Mouse (Mus musculus): ENCODE data around the gene Crip2.

Gene Crip2

GRCm38 (mm10) chr12:113132567-113132966, 7.5 kb upstream of the Crip2 start:
- peak; percentile 100 for DNase-seq

DNA sequence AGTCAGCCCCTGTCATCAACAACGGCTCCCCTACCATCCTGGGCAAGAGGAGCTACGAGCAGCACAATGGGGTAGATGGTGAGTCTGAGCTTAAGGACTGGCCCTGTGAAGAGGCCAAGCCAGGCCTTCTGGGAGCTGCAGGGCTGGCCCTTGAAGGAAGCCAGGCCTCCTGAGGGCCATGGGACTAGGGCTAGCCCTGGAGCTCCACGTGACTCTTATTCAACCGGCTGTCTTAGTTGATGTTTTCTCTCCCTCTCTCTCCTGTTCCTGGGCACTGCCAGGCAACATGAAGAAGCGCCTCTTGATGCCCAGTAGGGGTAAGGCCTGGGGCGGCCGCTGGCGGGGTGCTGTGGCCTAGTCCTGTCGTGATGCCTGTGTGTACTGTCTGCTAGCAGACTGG, 6.8 kb upstream of the Crip2 start:
- DNase-seq = peak; percentile 97

DNA sequence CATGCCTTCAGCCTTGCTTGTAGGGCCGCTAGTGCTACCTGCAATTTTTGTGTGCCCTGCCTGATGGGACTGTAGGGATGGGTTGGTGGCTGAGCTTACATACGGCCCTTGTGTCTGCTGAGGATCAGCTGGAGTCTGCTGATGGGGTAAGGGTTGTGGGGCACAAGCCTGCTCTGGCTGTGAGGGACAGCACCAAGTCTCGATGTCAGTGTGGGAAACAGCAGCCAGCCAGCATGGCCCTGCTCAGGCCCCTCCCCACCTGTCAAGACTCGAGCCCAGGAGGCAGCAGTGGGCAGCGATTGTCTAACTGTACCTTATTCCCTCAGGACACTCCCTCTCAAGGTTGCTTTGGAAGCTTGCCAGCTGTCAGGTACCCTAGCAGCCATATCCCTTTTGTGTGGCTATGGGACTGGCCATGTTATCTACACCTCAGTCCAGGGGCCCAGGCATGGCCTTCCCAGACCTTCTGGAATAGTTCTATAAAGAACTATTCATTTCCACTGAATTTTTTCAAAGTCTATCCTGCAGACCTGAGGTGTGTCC, 6.1 kb upstream of the Crip2 start:
- DNase-seq = peak; percentile 94

GRCm38 (mm10) chr12:113134502-113134901, 5.5 kb upstream of the Crip2 start:
- DNase-seq = peak; percentile 91

DNA sequence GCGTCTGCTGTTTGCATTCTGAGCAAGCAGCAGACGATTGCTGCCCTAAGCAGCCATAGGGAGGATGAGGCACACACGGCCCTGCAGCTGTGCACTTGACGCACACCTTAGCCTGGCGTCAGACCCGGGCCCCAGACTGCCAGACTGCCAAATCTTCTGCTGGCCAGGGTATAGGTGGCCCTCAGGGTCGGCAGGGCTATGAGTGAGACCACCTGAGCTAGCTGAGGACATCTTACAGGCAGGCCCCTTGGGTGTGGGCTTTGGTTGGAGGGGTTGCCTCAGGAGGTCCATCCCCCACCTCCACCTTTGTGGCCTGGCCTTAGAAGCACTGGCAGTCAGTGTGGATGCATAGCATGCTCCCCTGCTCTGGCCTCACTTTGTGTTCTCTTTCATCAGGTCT, 4.6 kb upstream of the Crip2 start:
- peak; percentile 92 for DNase-seq

DNA sequence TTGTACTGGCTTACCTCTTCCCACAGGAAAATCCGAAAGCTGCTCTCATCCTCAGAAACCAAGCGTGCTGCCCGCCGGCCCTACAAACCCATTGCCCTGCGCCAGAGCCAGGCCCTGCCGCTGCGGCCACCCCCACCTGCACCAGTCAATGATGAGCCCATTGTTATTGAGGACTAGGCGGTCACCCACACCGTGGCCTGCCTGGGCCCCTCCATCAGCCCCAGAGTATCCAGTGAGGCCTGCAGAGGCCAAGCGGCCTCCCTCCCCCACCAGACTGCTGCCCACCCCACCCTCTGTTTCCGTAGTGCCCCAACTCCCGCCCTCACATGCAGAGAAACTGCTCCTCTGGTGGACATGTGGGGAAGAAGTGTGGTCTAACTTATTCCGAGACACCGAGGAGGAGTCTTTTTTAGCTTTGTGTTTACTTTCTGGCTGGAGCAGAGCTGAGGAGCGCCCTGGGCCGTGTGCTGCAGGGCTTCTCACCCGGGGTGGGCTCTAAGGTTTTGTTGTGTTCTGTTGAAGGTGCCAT, 3.5 kb upstream of the Crip2 start:
- DNase-seq = peak; percentile 92

DNA sequence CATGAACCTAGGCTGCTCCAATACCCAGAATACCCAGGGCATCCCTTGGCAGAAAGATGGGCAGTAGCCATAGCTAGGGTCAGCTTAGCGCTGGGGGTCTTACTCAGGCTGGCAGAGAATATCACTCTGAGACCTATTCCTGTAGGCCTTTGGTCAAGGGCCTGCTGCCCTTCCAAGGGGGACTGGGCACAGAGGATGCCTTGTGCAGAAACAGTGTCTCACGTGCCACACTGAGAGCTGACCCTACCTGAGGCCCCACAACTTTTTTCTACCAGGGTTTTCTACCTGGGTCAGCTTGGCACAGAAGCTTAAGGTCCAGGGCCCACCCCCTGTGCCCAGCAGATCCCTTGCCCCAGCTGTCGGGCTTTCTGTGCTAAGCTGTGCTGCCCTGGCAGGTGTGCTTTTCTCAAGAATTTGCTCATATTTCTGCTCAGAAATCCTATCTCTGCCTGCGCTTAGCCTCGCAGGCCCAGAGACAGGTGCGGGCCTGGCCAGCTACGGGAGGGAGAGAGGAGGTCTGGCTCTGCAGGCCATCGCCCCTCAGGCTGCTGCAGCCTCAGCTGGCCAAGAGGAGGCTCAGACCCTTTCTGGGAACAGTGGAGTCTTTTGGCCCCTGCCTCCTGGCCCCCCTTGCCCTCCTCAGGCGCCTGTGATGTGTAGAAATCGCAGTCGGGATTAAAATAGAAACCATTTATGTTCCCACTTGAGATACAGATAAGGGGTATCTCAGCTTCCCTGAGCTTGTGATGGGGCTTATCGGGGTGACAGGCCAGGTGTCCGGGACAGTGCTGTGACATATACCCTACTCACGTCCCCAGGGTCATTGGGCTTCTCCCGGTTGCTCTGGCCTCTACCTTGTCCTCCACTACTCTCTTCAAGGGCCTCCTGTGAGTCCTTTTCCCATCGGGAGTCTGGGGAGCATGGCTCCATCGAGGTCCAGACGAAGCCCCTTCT, 2.5 kb upstream of the Crip2 start:
- peak; percentile 98 for DNase-seq

GRCm38 (mm10) chr12:113138291-113138690, 1.7 kb upstream of the Crip2 start:
- DNase-seq = peak; percentile 91

DNA sequence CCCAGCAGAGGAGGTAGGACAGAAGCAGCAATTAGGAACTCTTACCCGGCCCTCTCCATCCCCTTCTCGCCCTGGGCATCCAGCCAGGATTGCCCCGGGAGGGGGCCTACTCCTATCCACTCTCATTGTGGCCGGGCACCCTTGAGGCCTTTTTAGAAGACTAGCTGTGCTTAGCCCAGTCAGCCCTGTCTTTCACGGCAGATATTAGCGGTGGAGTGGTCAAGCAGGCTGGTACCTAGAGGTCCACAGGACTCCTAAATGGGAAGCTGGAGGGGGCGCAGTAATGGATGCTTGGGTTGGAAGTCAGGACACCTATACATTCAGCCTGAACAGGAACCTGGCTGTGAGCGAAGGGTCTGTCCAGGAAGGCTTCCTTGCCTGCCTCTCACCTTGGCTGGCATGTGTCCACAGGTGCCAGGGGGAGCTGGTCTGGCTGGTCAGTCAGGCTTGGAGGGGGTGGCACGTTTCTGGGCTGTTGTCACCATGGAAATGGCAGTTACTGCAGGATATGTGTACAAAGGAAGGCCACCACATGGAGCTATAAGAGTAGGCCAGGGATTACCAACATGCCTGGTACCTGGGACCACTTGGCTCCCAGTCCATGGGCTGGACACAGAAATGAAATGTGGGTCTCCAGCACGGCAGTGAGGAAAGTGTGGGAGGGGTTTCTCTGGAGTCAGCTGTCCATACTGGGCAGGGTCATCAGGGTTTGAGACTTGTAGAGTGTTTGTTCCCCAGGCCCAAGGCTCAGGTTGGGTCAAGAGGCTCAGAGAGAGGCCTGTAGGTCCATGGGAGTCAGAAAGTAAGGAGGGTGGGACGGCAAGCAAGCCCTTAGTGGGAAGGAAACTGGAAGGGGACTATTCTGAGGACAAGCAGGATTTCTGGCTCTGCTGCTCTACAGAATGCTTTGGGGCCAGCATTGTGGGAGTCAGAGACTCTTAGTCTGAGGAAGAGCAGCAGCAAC, 853 bp upstream of the Crip2 start:
- peak; percentile 95 for DNase-seq

DNA sequence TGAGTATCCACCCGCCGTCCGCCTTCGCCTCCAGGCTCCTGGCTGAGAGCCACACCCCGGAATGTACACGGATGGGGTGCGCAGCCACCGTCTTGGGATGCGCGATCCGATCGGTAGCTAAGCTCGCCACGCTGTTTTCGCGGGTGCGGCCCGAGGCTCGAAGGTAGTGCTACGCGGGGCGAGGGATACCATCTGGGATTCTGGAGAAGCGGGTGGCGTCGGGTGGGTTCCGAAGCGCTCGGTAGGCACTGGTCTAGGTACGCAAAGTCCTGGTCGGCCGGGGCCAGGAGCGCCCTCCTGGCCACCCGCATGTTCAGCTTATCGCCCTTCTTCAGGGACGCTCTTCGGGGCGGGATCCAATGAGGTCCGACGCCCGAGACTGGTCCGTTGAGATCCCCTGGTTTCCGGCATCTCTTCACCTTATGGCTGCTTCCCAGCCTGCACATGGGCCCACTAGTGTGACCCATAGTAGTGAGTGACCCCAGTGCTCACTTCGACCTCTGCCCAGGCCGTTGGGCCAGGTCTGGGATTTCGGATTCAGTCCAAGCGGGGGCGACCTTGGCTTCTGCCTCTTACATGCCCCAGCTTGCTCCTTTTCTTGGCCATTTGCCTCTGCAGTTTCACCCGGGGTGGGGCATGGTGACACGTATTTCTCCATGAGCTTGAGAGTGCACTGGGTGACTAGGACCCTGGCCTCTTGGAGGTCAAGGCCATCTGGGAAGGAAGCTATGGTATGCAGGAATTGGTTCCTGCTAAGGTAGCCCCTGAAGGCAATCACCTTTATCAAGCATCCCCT, 778 bp downstream of the Crip2 start:
- DNase-seq = peak; percentile 98

DNA sequence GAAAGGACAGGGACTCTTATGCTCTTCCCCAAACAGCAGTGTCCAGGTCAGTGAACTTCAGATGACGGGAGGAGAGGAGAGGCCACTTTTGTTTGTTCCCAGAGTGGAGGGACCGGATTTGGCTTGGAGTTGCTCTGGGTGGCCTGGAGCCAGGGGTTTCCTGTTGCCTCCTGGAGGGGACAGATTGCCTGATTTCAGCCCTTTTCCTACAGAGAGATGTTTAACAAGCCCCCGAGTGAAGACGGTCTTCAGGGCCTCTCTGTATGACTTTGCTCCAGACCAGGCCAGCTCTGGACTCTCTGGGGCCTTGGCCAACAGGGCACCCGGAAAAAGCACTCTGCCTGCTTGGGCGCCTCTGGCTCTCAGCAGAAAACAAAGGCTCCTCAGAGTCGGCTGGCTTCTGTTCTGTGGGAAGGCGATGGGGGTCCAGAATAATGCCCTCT, 1.5 kb downstream of the Crip2 start:
- peak; percentile 98 for DNase-seq

DNA sequence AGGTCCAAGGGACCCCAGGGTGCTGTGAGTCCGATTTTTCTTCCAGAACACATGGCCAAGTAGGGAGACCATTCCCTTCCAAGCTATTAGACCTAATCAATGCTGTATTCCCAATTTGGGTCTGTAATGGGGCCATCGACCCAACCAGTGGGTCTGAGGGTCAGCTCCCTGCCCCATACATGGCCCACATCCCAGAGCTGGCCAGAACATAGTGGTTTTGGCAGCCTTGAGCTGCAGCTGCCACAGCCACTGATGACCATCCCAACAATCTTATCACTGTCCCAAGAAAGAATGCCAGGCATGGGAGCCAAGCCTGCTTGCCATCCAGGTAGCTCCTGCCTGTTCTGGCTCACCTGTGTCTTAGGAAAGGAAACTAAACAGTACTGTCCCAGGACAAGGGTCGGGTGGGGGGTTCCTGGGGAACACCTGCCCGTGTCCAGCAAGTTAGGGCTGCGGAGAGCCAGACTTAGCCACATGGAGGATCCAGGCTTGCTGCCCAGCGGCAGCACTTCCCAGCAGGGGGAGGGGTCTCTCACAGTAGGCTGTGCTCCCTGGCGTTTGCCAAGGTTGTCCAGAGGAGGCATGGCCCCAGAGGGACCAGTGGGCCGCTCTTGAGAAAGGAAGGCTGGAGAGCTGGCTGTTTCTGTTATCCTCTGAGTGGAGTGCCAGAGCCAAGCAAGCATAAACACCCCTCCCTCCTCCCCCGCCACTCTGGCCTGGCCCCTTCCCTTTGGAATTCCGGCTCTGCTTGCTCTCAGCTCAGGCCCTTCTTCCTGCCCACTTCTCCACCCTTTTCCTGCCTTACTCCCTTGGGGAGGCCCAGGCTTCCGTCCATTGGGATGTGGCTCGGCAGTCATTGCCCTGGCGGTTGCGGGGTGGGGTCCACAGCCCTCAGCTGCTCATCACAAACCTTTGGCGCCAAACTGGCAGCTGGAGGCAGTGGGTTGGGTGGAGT, 2.3 kb downstream of the Crip2 start:
- DNase-seq = peak; percentile 100

GRCm38 (mm10) chr12:113143164-113143563, 3.1 kb downstream of the Crip2 start:
- DNase-seq = peak; percentile 98

- peak; percentile 97 for DNase-seq
Measured at GRCm38 (mm10) chr12:113144001-113144756, 4.1 kb downstream of the Crip2 start.

GRCm38 (mm10) chr12:113144886-113145285, 4.8 kb downstream of the Crip2 start:
- DNase-seq = peak; percentile 96

DNA sequence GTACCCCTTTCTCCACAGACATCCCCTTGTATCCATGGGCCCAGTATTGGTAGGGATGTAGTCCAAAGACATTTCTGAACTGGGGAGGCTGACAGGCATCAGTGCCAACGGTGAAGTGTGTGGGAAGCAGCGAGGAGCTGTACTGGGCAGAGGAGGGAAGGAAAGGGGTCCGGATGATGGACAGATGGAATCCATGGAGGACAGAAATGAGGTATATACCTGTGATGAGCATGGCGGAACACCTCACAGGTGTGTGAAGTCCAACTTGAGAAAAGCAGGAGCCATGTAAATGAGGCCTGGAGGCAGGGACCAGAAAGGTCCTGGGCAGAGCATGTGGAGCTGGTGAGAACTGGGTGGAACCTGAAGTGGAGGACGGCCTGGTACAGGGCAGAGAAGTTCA, 5.6 kb downstream of the Crip2 start:
- DNase-seq = peak; percentile 96

DNA sequence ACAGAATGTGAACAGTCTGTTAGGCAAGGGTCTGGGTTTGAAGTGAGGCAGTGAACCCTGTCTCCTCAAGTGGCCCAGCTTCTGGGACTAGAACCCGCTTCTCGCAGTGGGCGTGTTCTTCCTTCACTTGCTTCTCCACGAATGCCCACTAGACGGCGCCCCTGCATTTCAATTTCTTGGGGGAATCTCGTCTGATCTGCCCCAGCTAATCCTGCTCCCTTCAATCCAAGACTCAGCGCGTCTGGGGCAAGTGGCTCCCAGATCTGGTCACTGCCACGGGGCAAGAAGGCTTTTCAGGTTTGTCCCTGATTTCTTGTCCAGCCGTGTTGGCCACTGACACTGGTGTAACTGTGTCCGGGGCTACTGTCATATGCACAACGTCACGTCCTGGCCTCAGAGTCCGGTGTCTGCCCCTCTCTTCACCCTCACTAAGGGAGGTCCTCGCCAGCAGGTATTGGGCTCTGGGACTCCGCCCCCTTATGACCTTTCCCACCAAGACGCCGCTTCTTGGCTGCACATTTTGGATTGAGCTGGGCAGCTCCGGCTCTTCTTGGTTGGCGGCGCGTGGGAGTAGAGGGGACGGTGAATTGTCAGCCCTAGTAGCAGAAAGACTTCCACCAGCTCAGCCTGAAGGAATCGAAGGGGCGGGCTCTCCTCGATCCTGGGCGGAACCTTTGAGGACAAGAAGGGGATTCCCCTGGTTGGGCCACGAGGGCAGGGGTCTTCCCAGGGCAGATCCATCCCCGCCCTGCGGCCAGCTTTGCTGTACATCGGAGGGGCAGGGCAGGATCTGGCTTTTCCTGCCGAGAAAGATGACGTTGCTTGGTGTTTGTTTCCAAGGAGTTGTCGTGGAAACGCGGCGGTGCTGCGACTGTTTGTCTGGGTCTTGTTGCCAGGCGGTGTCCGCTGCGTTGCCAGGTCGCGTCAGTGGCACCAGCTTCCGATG, 6.3 kb downstream of the Crip2 start, which contains the start of gene Crip1:
Gene Crip1, plus strand, starts transcription at position 205 of the 946 bp plus-strand sequence.
- DNase-seq = peak; percentile 99

DNA sequence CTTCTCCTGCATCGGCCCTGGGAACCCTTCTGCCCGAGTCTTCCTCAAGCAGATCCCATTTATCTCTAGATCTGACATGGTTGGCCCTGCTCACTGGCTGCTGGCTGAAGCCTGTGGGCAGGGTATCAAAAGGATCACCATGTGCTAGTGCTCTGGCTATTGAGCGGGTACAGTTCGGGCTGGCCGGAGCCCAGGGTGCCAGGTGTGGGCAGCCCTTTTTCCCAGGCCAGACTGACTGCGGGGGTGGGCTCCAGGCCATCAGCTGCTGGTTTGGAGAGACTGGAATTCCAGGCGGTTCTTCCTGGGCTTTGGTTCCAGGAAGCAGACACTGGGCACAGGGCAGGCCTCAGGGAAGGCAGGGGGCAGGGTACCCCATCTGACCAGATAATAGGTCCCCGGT, 7.4 kb downstream of the Crip2 start:
- DNase-seq = peak; percentile 98

Measured in heart, adult 11 months (tissue).